Mouse (Mus musculus) forebrain, embryonic 12.5 days (tissue): ENCODE results near the gene Lcn2. TPM values are rescaled to one million over a fixed set of nuclear protein-coding genes. Genes with fewer than 3 reads are reported as not detected.
"Not testable (repeated sequence)": the region's sequence is repeated elsewhere in the genome, so short reads cannot be mapped to it uniquely, and the experiment has no call there.

Experiments
- ATAC-seq: fragments of 200-750 bp; cut with Nextera tagmentation; 2 replicates; pipeline ENCODE4 v1.8.0; 2017; ENCODE audit warnings: moderate TSS enrichment; ENCODE audit not compliant: low FRiP score
- H3K27ac ChIP-seq: fragments of 300-500 bp; sonication (generic); 2 replicates; pipeline ENCODE4 v1.5.1; 2016; ENCODE audit warnings: mild to moderate bottlenecking
- H3K27me3 ChIP-seq: fragments of 300-500 bp; sonication (generic); 2 replicates; pipeline ENCODE4 v1.6.1; 2016; ENCODE audit warnings: mild to moderate bottlenecking
- H3K36me3 ChIP-seq: fragments of 300-500 bp; sonication (generic); replicated peaks from 2 replicates; pipeline ENCODE4 v1.6.1; 2016; ENCODE audit warnings: mild to moderate bottlenecking
- H3K4me1 ChIP-seq: fragments of 300-500 bp; sonication (generic); 2 replicates; pipeline ENCODE4 v1.6.1; 2016
- H3K4me2 ChIP-seq: fragments of 300-500 bp; sonication (generic); 2 replicates; pipeline ENCODE4 v1.6.1; 2016; ENCODE audit warnings: mild to moderate bottlenecking, moderate library complexity
- H3K4me3 ChIP-seq: fragments of 300-500 bp; sonication (generic); replicated peaks from 2 replicates; pipeline ENCODE4 v1.5.1; 2016; ENCODE audit warnings: mild to moderate bottlenecking
- H3K9ac ChIP-seq: fragments of 300-500 bp; sonication (generic); 2 replicates; pipeline ENCODE4 v1.6.1; 2016; ENCODE audit warnings: mild to moderate bottlenecking
- H3K9me3 ChIP-seq: fragments of 300-500 bp; sonication (generic); 2 replicates; pipeline ENCODE4 v1.6.1; 2016
- WGBS: fragments of 180-500 bp; shearing (Covaris S2); methylation state at CpG from one replicate; pipeline ENCODE4 v1.1.7; 2016; 5-methylcytosine and 5-hydroxymethylcytosine counted together
- polyA plus RNA-seq: library from polyadenylated mRNA; unstranded; fragments of >200 nt; fragmentation: Nextera tagmentation; extraction: Ambion mirVana; gene quantifications from 2 replicates; pipeline ENCODE4 v1.2.1, GENCODE M21; 2016

Lcn2 gene
- polyA plus RNA-seq, 1 experiment from 2014 or later: 0.50 TPM

DNA sequence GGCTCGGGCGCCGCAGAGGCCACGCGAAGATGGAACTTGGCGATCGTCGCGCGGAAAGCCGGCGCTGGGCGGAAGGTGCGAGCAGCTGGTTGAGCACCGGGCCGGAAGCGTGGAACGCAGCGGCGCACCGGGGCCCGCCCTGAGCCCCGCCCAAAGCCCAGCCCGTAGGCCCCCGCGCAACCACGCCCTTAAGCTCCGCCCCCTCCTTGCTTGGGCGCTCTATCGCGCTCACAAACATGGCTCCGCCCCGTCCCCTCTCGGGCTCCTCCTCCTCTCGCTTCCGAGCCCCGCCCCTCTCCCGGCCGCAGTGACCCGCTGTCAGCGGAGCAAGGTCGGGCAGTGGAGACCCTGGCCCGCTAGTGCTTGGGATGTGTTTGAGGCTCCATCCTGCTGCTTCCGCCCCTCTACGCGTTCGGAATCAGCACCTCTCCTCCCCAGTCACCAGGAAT is 6.3 kb downstream of the Lcn2 start, which contains the start of gene 1110008P14Rik:
TSS of gene 1110008P14Rik (minus strand) at position 164 of the 449 bp plus-strand sequence.
- under 1% methylated on average over 43 of the region's 47 CpGs for WGBS
- H3K36me3 ChIP-seq: peaks cover 33% of the 10 kb centered on the region
- peaks cover 9% of the 10 kb centered on the region for H3K4me1 ChIP-seq
- H3K27me3 ChIP-seq: peaks cover 18% of the 10 kb centered on the region
- peak within 1 kb of the TSS; percentile 98 for H3K4me2 ChIP-seq
- peak within 1 kb of the TSS; percentile 71 for H3K4me3 ChIP-seq
- ATAC-seq: peak; percentile 91
- H3K9me3 ChIP-seq: no peaks in the 10 kb centered on the region
- peak within 1 kb of the TSS; percentile 61 for H3K9ac ChIP-seq
- 0 out of 2 replicates have a peak within 1 kb of the TSS, but pooled peaks have one; percentile 25 for H3K27ac ChIP-seq

GRCm38 (mm10) chr2:32381141-32381774 is 6.8 kb downstream of the Lcn2 start:
- peak overlapping the region; percentile 61 for H3K9ac ChIP-seq
- peaks cover 39% of the 10 kb centered on the region for H3K36me3 ChIP-seq
- no peaks in the 10 kb centered on the region for H3K9me3 ChIP-seq
- 2% methylated on average over 27 of the region's 27 CpGs for WGBS
- peak overlapping the region; percentile 98 for H3K4me2 ChIP-seq
- 0 out of 2 replicates have a peak overlapping the region, but pooled peaks have one; percentile 25 for H3K27ac ChIP-seq
- H3K27me3 ChIP-seq: peaks cover 18% of the 10 kb centered on the region
- H3K4me1 ChIP-seq: peaks cover 9% of the 10 kb centered on the region
- ATAC-seq: peak; percentile 54
- H3K4me3 ChIP-seq: peak overlapping the region; percentile 71

DNA sequence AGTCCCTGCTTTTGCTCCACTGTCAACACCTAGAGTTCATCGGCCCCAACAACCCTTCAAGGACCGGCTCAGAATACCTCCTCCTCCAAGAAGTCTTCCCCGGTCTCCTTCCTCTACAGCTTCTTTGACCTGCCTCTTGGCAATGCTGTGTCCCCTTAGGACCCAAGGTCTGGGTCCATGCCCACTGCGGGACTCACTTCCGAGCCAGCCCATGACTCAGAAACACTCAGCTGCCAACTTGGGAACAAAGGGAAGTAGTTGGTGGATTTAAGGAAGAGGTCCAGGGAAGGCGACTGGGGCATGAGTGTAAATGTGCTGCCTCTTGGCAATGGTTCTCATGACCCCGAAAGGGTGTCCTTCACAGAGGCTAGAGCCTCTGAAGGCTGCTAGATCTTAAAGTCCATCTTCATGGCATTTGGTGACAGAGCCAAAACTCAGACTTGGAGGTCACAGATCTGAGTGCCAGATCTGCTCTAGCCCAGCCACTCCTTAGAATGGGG is 8.0 kb downstream of the Lcn2 start:
- ATAC-seq: no peak
- H3K4me1 ChIP-seq: peaks cover 9% of the 10 kb centered on the region
- H3K9ac ChIP-seq: no peak overlapping the region
- no peaks in the 10 kb centered on the region for H3K9me3 ChIP-seq
- H3K27me3 ChIP-seq: peaks cover 18% of the 10 kb centered on the region
- WGBS: 92% methylated on average over 7 of the region's 7 CpGs
- peaks cover 51% of the 10 kb centered on the region for H3K36me3 ChIP-seq
- H3K4me3 ChIP-seq: no peak overlapping the region
- H3K4me2 ChIP-seq: no peak overlapping the region
- H3K27ac ChIP-seq: no peak overlapping the region

- 93% methylated on average over 10 of the region's 10 CpGs for WGBS
- Histone ChIP-seq H3K4me1 (peaks cover 7% of the 10 kb centered on the region), H3K4me2 (no peak overlapping the region), H3K9me3 (no peaks in the 10 kb centered on the region), H3K9ac (no peak overlapping the region), H3K36me3 (peaks cover 81% of the 10 kb centered on the region), H3K27ac (no peak overlapping the region), H3K4me3 (no peak overlapping the region), H3K27me3 (peaks cover 8% of the 10 kb centered on the region; the same call in 1 of the 2 replicates)
- no peak for ATAC-seq
These were observed 11.1 kb downstream of the Lcn2 start for GRCm38 (mm10) chr2:32376963-32377362.

- Histone ChIP-seq H3K27me3 (peaks cover 6% of the 10 kb centered on the region; the same call in 1 of the 2 replicates), H3K36me3 (peaks cover 96% of the 10 kb centered on the region), H3K4me1 (no peaks in the 10 kb centered on the region), H3K4me2 (no peak overlapping the region), H3K9ac (no peak overlapping the region), H3K9me3 (no peaks in the 10 kb centered on the region), H3K4me3 (no peak overlapping the region), H3K27ac (no peak overlapping the region)
- no peak for ATAC-seq
- WGBS: 95% methylated on average over 13 of the region's 13 CpGs
These were observed 12.6 kb downstream of the Lcn2 start for GRCm38 (mm10) chr2:32375317-32375940.

DNA sequence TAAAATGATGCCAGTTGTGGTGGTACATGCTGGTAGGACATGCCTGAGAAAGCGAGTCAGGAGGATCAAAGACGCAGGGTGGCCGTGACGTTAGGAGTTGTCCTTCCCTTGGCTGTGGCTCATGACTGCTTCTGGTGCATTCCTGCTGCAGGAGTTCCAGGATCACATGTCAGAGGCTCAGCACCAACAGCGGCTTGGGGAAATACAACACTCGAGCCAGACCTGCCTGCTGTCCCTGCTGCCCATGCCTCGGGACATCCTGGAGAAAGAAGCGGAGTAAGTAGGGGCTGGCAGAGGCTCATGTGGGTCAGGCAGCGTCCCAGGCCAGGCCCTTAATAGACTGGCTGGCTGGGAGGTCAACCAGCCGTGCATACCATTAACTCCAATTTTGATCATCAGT is 13.9 kb downstream of the Lcn2 start:
- no peak overlapping the region for H3K27ac ChIP-seq
- no peak overlapping the region for H3K4me3 ChIP-seq
- WGBS: 91% methylated on average over 10 of the region's 10 CpGs
- no peaks in the 10 kb centered on the region for H3K4me1 ChIP-seq
- H3K4me2 ChIP-seq: no peak overlapping the region
- no peak overlapping the region for H3K9ac ChIP-seq
- H3K36me3 ChIP-seq: peaks cover 99% of the 10 kb centered on the region
- no peaks in the 10 kb centered on the region for H3K27me3 ChIP-seq
- ATAC-seq: no peak
- no peaks in the 10 kb centered on the region for H3K9me3 ChIP-seq

- no peak overlapping the region for H3K4me2 ChIP-seq
- no peak overlapping the region for H3K27ac ChIP-seq
- 94% methylated on average over 5 of the region's 5 CpGs for WGBS
- no peak overlapping the region for H3K9ac ChIP-seq
- no peaks in the 10 kb centered on the region for H3K9me3 ChIP-seq
- H3K4me3 ChIP-seq: no peak overlapping the region
- no peak for ATAC-seq
- H3K27me3 ChIP-seq: no peaks in the 10 kb centered on the region
- H3K4me1 ChIP-seq: peaks cover 15% of the 10 kb centered on the region
- peaks cover 60% of the 10 kb centered on the region for H3K36me3 ChIP-seq
These were observed 20.7 kb downstream of the Lcn2 start for GRCm38 (mm10) chr2:32367315-32367714.

DNA sequence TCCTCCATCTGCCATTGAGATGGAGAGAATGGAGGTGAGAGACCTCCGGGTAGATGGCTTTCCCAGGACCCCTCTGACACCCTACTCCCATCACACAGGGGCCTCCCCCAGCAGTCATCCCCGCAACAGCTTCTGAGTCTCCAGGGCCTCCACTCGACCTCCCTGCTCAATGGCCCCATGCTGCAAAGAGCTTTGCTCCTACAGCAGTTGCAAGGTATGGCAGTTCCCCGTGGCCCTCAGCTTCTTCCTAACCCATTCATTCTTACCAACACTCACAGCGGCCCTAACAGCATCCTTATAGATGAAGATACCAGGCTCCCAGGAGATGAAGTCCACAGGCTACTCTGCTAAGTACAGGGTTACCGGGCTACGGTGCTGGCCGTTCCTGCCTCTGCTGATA is 23.9 kb downstream of the Lcn2 start:
- peaks cover 14% of the 10 kb centered on the region for H3K27me3 ChIP-seq
- no peak overlapping the region for H3K27ac ChIP-seq
- no peaks in the 10 kb centered on the region for H3K9me3 ChIP-seq
- H3K36me3 ChIP-seq: peaks cover 28% of the 10 kb centered on the region
- H3K4me3 ChIP-seq: peak overlapping the region; percentile 81
- peak overlapping the region; percentile 89 for H3K4me2 ChIP-seq
- 86% methylated on average over 8 of the region's 8 CpGs for WGBS
- no peak for ATAC-seq
- H3K9ac ChIP-seq: no peak overlapping the region; the same call in 1 of the 2 replicates
- H3K4me1 ChIP-seq: peaks cover 30% of the 10 kb centered on the region

DNA sequence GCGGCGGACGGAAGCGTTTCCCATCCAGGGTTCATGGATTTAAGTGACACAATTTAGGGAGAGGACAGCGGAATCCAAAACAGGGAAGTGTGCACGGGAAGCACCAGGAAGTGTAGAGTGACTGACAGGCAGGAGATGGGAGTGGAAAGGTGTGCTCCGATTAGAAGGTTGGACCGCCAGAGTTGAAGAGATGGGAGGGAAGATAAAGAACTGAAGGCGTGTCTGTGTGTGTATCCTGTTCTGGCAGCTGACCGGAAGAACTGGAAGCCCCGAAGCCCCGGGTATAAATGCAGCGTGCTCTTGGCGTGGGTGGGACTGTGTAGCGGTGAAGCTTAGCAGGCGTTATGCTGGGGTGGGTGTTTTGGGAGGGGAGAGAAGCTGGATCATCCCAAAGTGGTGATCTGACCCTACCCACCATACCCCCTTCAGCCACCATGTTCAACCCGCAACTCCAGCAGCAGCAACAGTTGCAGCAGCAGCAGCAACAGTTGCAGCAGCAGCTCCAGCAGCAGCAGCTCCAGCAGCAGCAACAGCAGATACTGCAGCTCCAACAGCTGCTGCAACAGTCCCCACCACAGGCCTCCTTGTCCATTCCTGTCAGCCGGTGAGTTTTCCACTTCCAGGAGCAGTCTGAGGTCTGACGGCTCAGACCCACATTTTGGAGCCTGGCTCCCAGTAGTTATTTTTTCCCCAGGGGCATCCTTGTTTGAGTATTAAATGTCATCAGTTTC is 24.5 kb downstream of the Lcn2 start:
- Histone ChIP-seq H3K4me3 (peak overlapping the region; percentile 81), H3K36me3 (peaks cover 26% of the 10 kb centered on the region), H3K9ac (peak overlapping the region; percentile 90), H3K9me3 (no peaks in the 10 kb centered on the region), H3K4me2 (peak overlapping the region; percentile 89), H3K27ac (peak overlapping the region; percentile 83), H3K27me3 (peaks cover 14% of the 10 kb centered on the region), H3K4me1 (peaks cover 30% of the 10 kb centered on the region)
- peak; percentile 18; the same call in 1 of the 2 replicates for ATAC-seq
- 12% methylated on average over 19 of the region's 19 CpGs for WGBS

- Histone ChIP-seq H3K36me3 (peaks cover 20% of the 10 kb centered on the region), H3K27ac (peak overlapping the region; percentile 83), H3K9me3 (no peaks in the 10 kb centered on the region), H3K9ac (peak overlapping the region; percentile 90), H3K4me2 (peak overlapping the region; percentile 89), H3K27me3 (peaks cover 14% of the 10 kb centered on the region), H3K4me1 (peaks cover 30% of the 10 kb centered on the region), H3K4me3 (peak overlapping the region; percentile 81)
- peak; percentile 86 for ATAC-seq
- under 1% methylated on average over 53 of the region's 53 CpGs for WGBS
These were observed 25.2 kb downstream of the Lcn2 start for GRCm38 (mm10) chr2:32362817-32363340.

DNA sequence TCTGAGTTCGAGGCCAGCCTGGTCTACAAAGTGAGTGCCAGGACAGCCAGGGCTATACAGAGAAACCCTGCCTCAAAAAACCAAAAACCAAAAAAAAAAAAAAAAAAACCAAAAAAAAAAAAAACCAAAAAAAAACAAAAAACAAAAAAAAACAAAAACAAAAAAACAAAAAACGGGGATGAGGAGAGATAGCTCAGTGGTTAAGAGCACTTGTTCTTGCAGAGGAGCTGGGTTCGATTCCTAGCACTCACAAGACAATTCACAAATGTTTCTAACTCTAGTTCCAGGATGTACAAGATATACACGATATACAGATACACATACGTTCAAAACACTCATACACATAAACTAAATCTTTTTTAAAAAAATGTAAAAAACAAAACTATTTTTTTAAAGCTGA is 25.8 kb downstream of the Lcn2 start:
- not testable (repeated sequence) for H3K9me3 ChIP-seq, ATAC-seq, H3K27ac ChIP-seq
- Histone ChIP-seq H3K4me3 (peak overlapping the region; percentile 81), H3K9ac (peak overlapping the region; percentile 90; the same call in 1 of the 2 replicates), H3K4me1 (peaks cover 30% of the 10 kb centered on the region), H3K4me2 (peak overlapping the region; percentile 89), H3K36me3 (peaks cover 15% of the 10 kb centered on the region), H3K27me3 (peaks cover 14% of the 10 kb centered on the region)
- WGBS: 52% methylated on average over 5 of the region's 5 CpGs

DNA sequence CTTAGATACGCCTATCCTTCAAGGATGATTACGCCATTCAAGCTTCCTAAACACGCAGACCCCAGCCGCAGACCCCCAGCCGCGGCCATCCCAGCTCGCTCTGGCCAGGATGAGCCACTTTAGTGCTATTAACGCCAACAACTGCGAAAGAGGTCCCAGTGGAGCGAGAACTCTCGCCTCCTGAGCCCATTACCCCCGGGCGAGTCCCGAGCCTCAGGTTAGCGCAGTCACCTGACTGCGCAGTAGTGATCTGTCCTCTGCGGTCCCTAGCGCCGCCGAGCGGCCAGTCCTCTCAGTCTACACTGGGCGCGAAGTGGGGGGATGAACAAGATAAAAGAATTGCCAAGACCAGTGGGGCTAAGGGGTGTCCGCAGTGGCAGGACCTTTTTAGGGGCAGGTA is 26.6 kb downstream of the Lcn2 start:
- Histone ChIP-seq H3K27ac (no peak overlapping the region), H3K4me1 (peaks cover 30% of the 10 kb centered on the region), H3K9ac (peak overlapping the region; percentile 49), H3K9me3 (no peaks in the 10 kb centered on the region), H3K27me3 (peaks cover 15% of the 10 kb centered on the region), H3K4me3 (peak overlapping the region; percentile 35), H3K4me2 (peak overlapping the region; percentile 65), H3K36me3 (peaks cover 9% of the 10 kb centered on the region; the same call in 1 of the 2 replicates)
- ATAC-seq: peak; percentile 62
- WGBS: 2% methylated on average over 24 of the region's 24 CpGs
